Mouse (Mus musculus) liver, embryonic 11.5 days (tissue): ENCODE measurements around the gene Lipo1. TPM values are rescaled to one million over a fixed set of nuclear protein-coding genes. Genes with fewer than 3 reads are reported as not detected.
"Not testable (repeated sequence)": the region's sequence is repeated elsewhere in the genome, so short reads cannot be mapped to it uniquely, and the experiment has no call there.

Source experiments
- ATAC-seq: fragments of 200-750 bp; cut with Nextera tagmentation; replicated peaks from 2 replicates; pipeline ENCODE4 v1.8.0; 2017; ENCODE audit warnings: moderate number of reproducible peaks, mild to moderate bottlenecking, moderate TSS enrichment, moderate library complexity; ENCODE audit not compliant: low FRiP score
- DNase-seq: peaks from one replicate; pipeline ENCODE4 v3.0.0-alpha.2; 2017; ENCODE audit warnings: low spot score
- H3K27ac ChIP-seq: fragments of 300-500 bp; sonication (generic); 2 replicates; pipeline ENCODE4 v1.5.1; 2014; ENCODE audit warnings: mild to moderate bottlenecking, low read depth, low read length, control low read depth
- H3K27me3 ChIP-seq: fragments of 300-500 bp; sonication (generic); replicated peaks from 2 replicates; pipeline ENCODE4 v1.6.1; 2014; ENCODE audit warnings: low read length, mixed read lengths; ENCODE audit not compliant: control insufficient read depth, insufficient read depth
- H3K36me3 ChIP-seq: fragments of 300-500 bp; sonication (generic); 2 replicates; pipeline ENCODE4 v1.6.1; 2014; ENCODE audit warnings: mild to moderate bottlenecking, low read length, moderate library complexity, mixed read lengths; ENCODE audit not compliant: control insufficient read depth, insufficient read depth
- H3K4me1 ChIP-seq: fragments of 300-500 bp; sonication (generic); replicated peaks from 2 replicates; pipeline ENCODE4 v1.6.1; 2014; ENCODE audit warnings: low read length, mixed read lengths; ENCODE audit not compliant: control insufficient read depth, insufficient read depth
- H3K4me2 ChIP-seq: fragments of 300-500 bp; sonication (generic); 2 replicates; pipeline ENCODE4 v1.6.1; 2014; ENCODE audit warnings: mild to moderate bottlenecking, control low read depth, moderate library complexity
- H3K4me3 ChIP-seq: fragments of 300-500 bp; sonication (generic); 2 replicates; pipeline ENCODE4 v1.5.1; 2014; ENCODE audit warnings: low read depth, low read length, control low read depth
- H3K9ac ChIP-seq: fragments of 300-500 bp; sonication (generic); 2 replicates; pipeline ENCODE4 v1.6.1; 2014; ENCODE audit warnings: low read depth, low read length, control low read depth
- H3K9me3 ChIP-seq: fragments of 300-500 bp; sonication (generic); 2 replicates; pipeline ENCODE4 v1.6.1; 2016; ENCODE audit warnings: low read length, inconsistent platforms, mixed read lengths; ENCODE audit not compliant: control insufficient read depth
- WGBS: fragments of 180-500 bp; shearing (Covaris S2); extraction: QIAGEN DNeasy Blood & Tissue Kit; methylation state at CpG from one replicate; pipeline ENCODE4 v1.1.7; 2014; 5-methylcytosine and 5-hydroxymethylcytosine counted together
- polyA plus RNA-seq: library from polyadenylated mRNA; unstranded; fragments of >200 nt; fragmentation: Nextera tagmentation; extraction: Ambion mirVana; gene quantifications from 2 replicates; pipeline ENCODE4 v1.2.1, GENCODE M21; 2014

The Lipo1 gene
- not detected in 2 replicates for polyA plus RNA-seq

DNA sequence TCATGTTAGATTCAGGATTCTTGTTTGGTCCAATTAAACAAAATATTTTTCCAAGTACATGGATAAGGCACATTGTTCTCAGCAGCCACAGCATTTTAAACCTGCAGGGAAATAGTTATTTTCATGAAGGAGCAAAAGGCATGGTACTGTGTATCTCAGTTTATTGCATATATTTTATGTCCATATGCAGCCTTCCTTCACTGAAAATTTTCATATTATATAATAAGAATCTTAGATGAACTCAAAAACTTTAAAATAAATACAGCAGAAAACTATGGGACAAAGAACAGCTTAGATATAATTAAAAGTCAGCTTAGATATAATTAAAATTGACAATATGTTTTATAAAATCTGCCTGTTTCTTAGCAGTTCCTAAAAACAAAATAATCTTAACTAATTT lies at the start of gene Lipo1:
Lipo1 (minus strand) TSS at position 101 of the 400 bp plus-strand sequence.
- not testable (repeated sequence) for ATAC-seq, H3K4me1 ChIP-seq, H3K27me3 ChIP-seq, DNase-seq, H3K4me2 ChIP-seq, H3K9ac ChIP-seq, H3K36me3 ChIP-seq, H3K27ac ChIP-seq, H3K4me3 ChIP-seq, H3K9me3 ChIP-seq

DNA sequence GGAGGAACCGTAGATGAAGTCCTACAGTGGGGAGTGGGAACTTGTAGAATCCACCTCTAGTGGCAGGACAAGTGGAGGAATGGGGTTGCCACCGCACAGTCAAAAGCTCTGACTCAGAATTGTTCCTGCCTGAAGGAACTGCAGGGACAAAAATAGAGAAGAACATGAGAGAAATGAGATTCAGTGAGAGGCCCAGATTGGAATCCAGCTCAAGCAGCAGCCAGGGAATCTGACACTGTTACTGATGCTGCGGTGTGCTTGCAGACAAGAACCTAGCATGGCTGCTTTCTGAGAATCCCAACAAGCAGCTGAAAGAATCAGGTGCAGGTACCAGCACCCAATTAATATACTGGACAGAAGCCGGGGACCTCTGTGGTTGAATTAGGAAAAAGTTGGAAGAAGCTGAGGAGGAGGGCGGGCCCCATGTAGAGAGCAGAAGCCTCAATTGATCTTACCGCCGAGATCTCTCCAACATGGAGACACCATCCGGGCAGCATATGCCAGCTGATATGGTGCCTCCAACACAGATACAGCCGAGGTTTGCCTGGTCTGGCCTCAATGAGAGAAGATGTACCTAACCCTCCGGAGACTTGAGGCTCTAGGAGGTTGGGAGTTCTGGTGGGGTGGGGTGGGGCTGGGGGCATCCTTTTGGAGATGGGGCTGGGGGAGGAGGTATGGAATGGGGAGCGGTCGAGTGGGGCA lies 532 bp downstream of the Lipo1 start:
- WGBS: 85% methylated on average over 12 of the region's 12 CpGs

DNA sequence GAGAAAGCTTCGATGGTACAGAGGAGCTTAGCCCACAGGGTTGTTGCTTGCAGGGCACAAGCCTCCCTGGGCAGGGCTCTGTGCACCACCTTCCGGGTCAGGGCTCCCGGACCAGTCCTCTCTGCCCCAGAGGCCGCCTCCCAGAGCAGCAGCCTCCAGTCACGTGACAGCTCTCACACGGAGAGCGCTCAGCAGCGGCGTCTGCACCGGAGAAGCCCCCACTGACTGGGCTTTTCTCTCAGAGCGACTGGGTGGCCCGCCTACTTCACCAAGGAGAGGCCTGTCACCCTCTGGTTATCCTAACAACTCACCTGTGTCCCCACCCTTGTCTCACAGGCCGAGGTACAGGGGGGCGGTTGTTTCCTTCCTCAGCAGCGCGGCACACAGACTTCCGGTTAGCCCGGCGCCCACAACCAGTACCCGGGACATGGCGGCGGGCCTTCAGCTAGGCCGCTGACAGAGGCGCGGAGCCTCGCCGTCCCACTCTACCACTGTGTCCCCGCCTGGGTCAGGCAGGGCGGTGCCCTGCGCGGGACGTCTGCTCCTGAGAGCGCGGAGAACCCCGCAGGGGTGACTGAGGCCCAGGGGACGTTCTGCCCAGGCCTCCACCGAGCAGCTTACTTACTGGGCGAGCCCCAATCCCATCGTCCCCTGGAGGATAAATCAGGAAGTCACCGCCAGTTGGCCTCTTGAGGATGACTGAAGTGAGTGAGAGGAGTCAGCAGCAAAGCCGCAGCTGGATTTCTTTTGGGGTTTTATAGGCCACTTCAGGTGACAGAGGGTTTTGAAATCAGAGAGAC lies 25.8 kb downstream of the Lipo1 start, which contains the start of gene Lipo3:
Lipo3 (minus strand) TSS at position 665 of the 800 bp plus-strand sequence.
- not testable (repeated sequence) for H3K9ac ChIP-seq, DNase-seq, H3K9me3 ChIP-seq, H3K36me3 ChIP-seq, H3K27ac ChIP-seq, H3K27me3 ChIP-seq, H3K4me3 ChIP-seq, H3K4me1 ChIP-seq
- WGBS: 39% methylated on average over 11 of the region's 41 CpGs
- peak within 1 kb of the TSS; percentile 17 for H3K4me2 ChIP-seq
- peak; percentile 68 for ATAC-seq

More for the DNA sequence above, 532 bp downstream of the Lipo1 start:
- Histone ChIP-seq H3K27me3 (no peaks in the 10 kb centered on the region), H3K9ac (no peak overlapping the region), H3K4me2 (no peak overlapping the region), H3K4me3 (no peak overlapping the region), H3K36me3 (no peaks in the 10 kb centered on the region), H3K4me1 (no peaks in the 10 kb centered on the region), H3K27ac (no peak overlapping the region), H3K9me3 (no peaks in the 10 kb centered on the region)
- no peak for ATAC-seq
- DNase-seq: no peak

- H3K4me1 ChIP-seq, H3K36me3 ChIP-seq, H3K4me2 ChIP-seq, DNase-seq, H3K27ac ChIP-seq, H3K4me3 ChIP-seq, H3K9ac ChIP-seq, H3K9me3 ChIP-seq, ATAC-seq, H3K27me3 ChIP-seq: not testable (repeated sequence)
- 85% methylated on average over 1 of the region's 1 CpGs for WGBS
Observed at GRCm38 (mm10) chr19:33751259-33751658, 36.0 kb downstream of the Lipo1 start, which contains the start of gene Lipo2. Gene Lipo2 (minus strand): TSS chr19:33751359.

Other genes with a start within 250 kb of the Lipo1 start
- not detected in 2 replicates for gene Gm8978, start 162.2 kb downstream of the Lipo1 start, polyA plus RNA-seq
- 0.36 TPM in 1 of 2 replicates, not detected in the other for gene Lipo2, start 36.1 kb downstream of the Lipo1 start, polyA plus RNA-seq
- 5.8 TPM in 2 replicates for gene Lipo3, start 25.5 kb downstream of the Lipo1 start, polyA plus RNA-seq
- gene Lipf, start 173.7 kb upstream of the Lipo1 start, polyA plus RNA-seq: not detected in 2 replicates
- not detected in 2 replicates for gene Lipk, start 220.8 kb upstream of the Lipo1 start, polyA plus RNA-seq